Mouse (Mus musculus) neural tube, embryonic 13.5 days (tissue): Measurements from ENCODE around the gene Nln. TPM values are rescaled to one million over a fixed set of nuclear protein-coding genes. Genes with fewer than 3 reads are reported as not detected.
A peak's percentile ranks its signal among the peaks of the same experiment; 100 is the strongest.

Experiments used
- ATAC-seq: fragments of 200-750 bp; cut with Nextera tagmentation; 2 replicates; pipeline ENCODE4 v1.8.0; 2017; ENCODE audit warnings: low read depth, mild to moderate bottlenecking, moderate TSS enrichment, moderate library complexity
- H3K27ac ChIP-seq: fragments of 300-500 bp; sonication (generic); replicated peaks from 2 replicates; pipeline ENCODE4 v1.5.1; 2015; ENCODE audit warnings: moderate library complexity, mild to moderate bottlenecking, inconsistent platforms
- H3K27me3 ChIP-seq: fragments of 300-500 bp; sonication (generic); 2 replicates; pipeline ENCODE4 v1.6.1; 2015; ENCODE audit warnings: mild to moderate bottlenecking, inconsistent platforms
- H3K36me3 ChIP-seq: fragments of 300-500 bp; sonication (generic); 2 replicates; pipeline ENCODE4 v1.6.1; 2015; ENCODE audit warnings: mild to moderate bottlenecking, inconsistent platforms
- H3K4me1 ChIP-seq: fragments of 300-500 bp; sonication (generic); replicated peaks from 2 replicates; pipeline ENCODE4 v1.6.1; 2015; ENCODE audit warnings: inconsistent platforms
- H3K4me2 ChIP-seq: fragments of 300-500 bp; sonication (generic); 2 replicates; pipeline ENCODE4 v1.6.1; 2015; ENCODE audit warnings: inconsistent platforms, mild to moderate bottlenecking, moderate library complexity
- H3K4me3 ChIP-seq: fragments of 300-500 bp; sonication (generic); 2 replicates; pipeline ENCODE4 v1.5.1; 2015; ENCODE audit warnings: mild to moderate bottlenecking, inconsistent platforms
- H3K9ac ChIP-seq: fragments of 300-500 bp; sonication (generic); 2 replicates; pipeline ENCODE4 v1.6.1; 2015; ENCODE audit warnings: moderate library complexity, mild to moderate bottlenecking, inconsistent platforms
- H3K9me3 ChIP-seq: fragments of 300-500 bp; sonication (generic); 2 replicates; pipeline ENCODE4 v1.6.1; 2016; ENCODE audit warnings: inconsistent platforms
- WGBS: fragments of 180-500 bp; shearing (Covaris S2); methylation state at CpG from one replicate; pipeline ENCODE4 v1.1.7; 2015; 5-methylcytosine and 5-hydroxymethylcytosine counted together
- polyA plus RNA-seq: library from polyadenylated mRNA; unstranded; fragments of >200 nt; fragmentation: Nextera tagmentation; extraction: Ambion mirVana; gene quantifications from 2 replicates; pipeline ENCODE4 v1.2.1, GENCODE M21; 2015

The Nln gene
- polyA plus RNA-seq, 1 experiment from 2014 or later, result 32.4 TPM

DNA sequence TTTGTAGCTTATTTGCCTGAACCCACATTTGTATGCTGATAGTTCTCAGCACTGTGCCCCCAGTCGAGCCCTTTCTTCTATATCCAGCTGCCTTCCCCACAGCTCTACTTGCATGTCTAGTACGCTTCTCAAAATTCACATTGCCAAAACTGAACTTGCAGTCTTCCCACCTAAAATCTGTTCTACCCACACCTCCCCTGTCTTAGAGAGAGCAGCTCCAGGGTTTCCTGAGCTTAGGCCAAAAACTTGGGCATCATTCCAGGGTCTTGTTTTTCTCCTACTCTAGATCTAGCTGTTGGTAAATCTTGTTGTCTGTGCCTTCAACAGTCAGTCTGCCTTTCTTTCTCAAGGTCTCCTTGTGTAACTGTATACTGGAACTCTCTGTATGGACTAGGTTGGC is 5.4 kb upstream of the Nln start:
- Histone ChIP-seq H3K27ac (no peak overlapping the region), H3K27me3 (no peaks in the 10 kb centered on the region), H3K36me3 (peaks cover 63% of the 10 kb centered on the region), H3K9me3 (no peaks in the 10 kb centered on the region), H3K4me1 (peaks cover 22% of the 10 kb centered on the region), H3K4me3 (no peak overlapping the region), H3K9ac (no peak overlapping the region), H3K4me2 (no peak overlapping the region)
- 96% methylated on average over 2 of the region's 2 CpGs for whole genome bisulfite sequencing
- no peak for ATAC-seq

DNA sequence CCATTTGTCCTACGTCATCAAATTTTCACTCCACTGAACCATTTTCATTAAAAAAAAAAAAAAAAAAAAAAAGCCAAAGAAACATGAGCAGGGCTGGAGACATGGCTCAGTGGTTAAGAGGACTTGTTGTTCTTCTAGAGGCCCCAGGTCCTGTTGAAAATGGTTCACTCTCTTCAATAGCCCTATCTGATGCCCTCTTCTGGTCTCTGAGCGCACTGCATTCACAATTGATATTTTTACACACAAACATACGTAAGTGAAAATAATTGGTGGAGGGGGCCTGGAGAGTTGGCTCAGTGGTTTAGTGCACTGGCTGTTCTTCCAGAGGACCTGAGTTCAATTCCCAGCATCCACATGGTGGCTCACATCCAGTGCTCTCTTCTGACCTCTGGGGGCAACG is 4.4 kb upstream of the Nln start:
- Histone ChIP-seq H3K4me3 (no peak overlapping the region), H3K27me3 (no peaks in the 10 kb centered on the region), H3K9ac (no peak overlapping the region), H3K36me3 (peaks cover 52% of the 10 kb centered on the region), H3K9me3 (no peaks in the 10 kb centered on the region), H3K4me2 (no peak overlapping the region), H3K4me1 (peaks cover 22% of the 10 kb centered on the region), H3K27ac (no peak overlapping the region)
- WGBS, result 93% methylated on average over 4 of the region's 4 CpGs
- ATAC-seq, result no peak

DNA sequence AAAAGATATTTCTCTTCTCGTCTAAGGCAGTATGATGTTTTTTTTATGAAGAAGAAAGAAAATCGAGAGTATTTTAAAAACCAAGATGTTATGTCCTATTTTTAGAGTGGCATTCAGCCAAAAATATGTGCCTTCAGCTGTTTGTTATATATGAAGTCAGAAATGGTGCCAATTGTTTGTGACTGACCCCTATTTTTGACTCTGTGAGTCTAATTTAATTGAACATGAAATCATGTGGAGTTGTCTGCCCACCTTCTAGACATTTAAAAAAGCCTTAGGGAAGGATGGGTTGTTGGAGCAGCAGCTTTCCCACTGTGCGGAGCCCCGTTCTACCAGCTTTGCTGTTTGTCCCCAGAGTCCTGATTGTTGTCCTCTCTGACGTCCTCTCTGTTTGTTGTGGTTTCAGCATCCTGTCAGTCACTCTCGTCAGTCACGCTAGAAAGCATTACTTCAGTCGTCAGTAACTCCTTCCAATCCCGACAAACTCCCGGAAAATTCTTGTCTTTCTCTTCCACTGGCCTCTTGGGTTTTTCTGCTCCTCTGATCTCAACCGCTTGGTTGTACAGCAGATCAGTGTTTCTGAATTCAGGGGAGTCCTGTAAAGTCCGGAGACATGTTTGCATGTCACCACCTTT is 3.0 kb upstream of the Nln start:
- Histone ChIP-seq H3K27me3 (no peaks in the 10 kb centered on the region), H3K4me2 (peak overlapping the region; percentile 29; the same call in 1 of the 2 replicates), H3K4me1 (peaks cover 26% of the 10 kb centered on the region), H3K4me3 (no peak overlapping the region), H3K36me3 (peaks cover 42% of the 10 kb centered on the region), H3K9me3 (no peaks in the 10 kb centered on the region), H3K9ac (no peak overlapping the region), H3K27ac (no peak overlapping the region)
- WGBS, result 69% methylated on average over 12 of the region's 12 CpGs
- no peak for ATAC-seq

DNA sequence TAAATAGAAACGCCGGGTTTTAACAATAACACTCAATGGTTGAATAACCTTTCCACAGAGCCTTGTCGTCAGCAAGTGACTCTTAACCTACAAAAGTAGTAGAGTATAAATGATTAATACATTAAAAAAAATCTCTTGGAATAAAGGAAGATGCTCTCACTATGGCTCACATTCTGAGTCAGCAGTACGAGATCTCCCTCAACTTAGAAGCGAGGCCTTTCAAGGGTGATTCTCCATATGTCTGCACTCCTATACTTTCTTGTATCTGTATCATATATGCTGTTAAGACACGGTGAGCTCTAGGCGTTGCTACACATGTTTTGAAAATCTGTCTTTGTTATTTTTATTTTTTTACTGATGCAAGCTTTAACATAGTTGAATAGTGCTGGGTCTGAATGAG is 1.1 kb upstream of the Nln start:
- Histone ChIP-seq H3K27me3 (no peaks in the 10 kb centered on the region), H3K4me2 (peak overlapping the region; percentile 92), H3K4me3 (peak overlapping the region; percentile 84), H3K9me3 (no peaks in the 10 kb centered on the region), H3K9ac (peak overlapping the region; percentile 85), H3K27ac (peak overlapping the region; percentile 83), H3K36me3 (peaks cover 28% of the 10 kb centered on the region), H3K4me1 (peaks cover 26% of the 10 kb centered on the region)
- WGBS, result 38% methylated on average over 7 of the region's 7 CpGs
- no peak for ATAC-seq

DNA sequence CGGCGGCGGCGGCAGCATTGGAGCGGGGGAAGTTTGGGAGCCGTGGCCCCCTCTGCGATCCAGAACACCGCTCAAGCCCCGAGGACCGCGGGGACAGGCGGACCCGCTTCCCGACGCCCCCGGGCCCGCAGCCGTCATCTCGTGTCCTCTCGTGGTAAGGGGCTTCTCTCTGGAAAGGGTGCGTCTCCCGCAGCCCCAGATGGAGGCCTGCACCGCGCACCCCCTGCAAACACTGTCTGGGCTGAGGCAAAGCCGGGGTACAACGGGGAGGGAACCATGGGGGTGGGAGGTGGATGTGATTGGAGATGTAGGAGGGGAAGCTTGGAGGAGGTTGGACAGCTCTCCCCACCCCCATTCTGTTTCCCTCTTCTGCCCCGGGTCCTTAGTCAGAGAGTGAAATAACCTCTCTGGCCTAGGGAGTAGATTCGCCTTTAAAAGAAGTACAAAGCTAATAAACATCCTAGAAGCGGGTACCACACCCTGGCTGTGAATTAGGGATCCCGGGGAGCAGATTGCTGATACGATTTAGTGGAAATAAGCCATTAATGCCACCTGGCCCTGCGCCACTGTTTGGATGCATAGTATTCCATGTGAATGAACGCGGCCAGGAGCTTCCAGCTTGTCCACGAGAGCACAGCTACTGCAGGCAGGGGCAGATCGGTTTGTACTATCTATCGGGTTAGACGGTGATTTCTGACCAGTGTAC is 555 bp upstream of the Nln start:
- H3K4me3 ChIP-seq, result peak overlapping the region; percentile 84
- peak overlapping the region; percentile 92 for H3K4me2 ChIP-seq
- peaks cover 26% of the 10 kb centered on the region for H3K4me1 ChIP-seq
- H3K27me3 ChIP-seq, result no peaks in the 10 kb centered on the region
- H3K36me3 ChIP-seq, result peaks cover 23% of the 10 kb centered on the region
- H3K27ac ChIP-seq, result peak overlapping the region; percentile 83
- peak; percentile 86 for ATAC-seq
- 1% methylated on average over 26 of the region's 38 CpGs for WGBS
- no peaks in the 10 kb centered on the region for H3K9me3 ChIP-seq
- H3K9ac ChIP-seq, result peak overlapping the region; percentile 85

DNA sequence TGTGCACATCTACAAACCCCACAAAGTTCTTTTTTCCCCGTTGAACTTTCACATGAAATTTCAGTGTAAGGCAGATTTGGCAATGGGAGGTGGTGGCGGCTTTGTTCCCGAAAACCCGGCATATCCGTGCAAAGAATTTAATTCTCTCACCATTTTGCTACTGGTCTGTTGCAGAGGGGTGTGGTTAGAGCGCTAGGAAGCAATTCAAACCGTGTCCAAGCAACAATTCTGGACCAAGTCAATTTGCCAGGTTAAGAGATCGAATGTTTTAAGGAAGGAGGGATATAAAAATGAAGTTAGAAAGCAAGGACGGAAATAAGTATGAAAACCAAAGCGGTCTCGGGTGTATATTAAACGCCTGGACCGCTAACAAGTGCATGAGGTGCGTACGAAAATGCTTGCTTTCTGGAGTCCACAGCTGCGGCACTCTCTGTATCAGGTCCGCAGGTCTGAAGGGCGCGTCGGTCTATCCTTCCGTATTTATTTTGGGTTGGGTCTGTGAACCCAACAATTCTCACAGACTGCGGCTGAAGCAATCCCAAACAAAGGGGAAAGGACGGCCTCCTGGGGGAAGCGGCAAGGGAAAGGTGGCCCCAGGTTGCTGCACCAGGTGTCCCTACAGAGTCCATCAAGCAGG is 645 bp downstream of the Nln start:
- peak; percentile 29 for ATAC-seq
- under 1% methylated on average over 24 of the region's 24 CpGs for WGBS
- H3K27ac ChIP-seq, result peak overlapping the region; percentile 46
- no peaks in the 10 kb centered on the region for H3K27me3 ChIP-seq
- peak overlapping the region; percentile 92 for H3K4me2 ChIP-seq
- peaks cover 26% of the 10 kb centered on the region for H3K4me1 ChIP-seq
- H3K4me3 ChIP-seq, result peak overlapping the region; percentile 84
- H3K9ac ChIP-seq, result peak overlapping the region; percentile 79
- H3K9me3 ChIP-seq, result peaks cover 6% of the 10 kb centered on the region; the same call in 1 of the 2 replicates
- H3K36me3 ChIP-seq, result peaks cover 20% of the 10 kb centered on the region

DNA sequence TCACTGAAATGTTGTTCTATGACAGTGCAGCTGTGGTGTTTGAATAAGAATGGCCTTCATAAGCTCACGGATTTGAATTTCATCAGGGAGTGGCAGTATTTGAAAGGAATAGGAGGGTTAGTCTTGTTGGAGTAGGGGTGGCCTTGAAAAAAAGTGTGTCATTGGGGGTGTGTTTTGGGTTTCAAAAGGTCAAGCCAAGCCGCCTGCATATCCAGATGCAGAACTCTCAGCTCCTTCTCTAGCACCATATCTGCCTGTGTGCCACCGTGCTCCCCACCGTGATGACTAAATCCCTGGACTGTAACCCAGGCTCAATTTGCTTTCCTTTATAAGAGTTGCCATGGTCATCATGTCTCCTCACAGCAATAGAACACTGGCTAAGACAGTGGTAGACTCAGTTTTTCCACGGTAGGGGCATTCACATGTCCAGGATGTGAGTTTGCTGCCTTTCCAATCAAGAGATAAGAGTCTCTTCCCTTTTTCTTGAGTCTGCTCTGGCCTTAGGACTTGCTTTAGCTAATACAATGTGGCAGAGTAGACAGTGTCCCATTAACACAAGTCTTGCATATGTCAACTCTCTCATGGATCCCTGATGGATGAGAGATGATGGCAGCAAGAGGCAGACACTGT is 7.7 kb downstream of the Nln start:
- H3K9me3 ChIP-seq, result peaks cover 6% of the 10 kb centered on the region; the same call in 1 of the 2 replicates
- ATAC-seq, result no peak

DNA sequence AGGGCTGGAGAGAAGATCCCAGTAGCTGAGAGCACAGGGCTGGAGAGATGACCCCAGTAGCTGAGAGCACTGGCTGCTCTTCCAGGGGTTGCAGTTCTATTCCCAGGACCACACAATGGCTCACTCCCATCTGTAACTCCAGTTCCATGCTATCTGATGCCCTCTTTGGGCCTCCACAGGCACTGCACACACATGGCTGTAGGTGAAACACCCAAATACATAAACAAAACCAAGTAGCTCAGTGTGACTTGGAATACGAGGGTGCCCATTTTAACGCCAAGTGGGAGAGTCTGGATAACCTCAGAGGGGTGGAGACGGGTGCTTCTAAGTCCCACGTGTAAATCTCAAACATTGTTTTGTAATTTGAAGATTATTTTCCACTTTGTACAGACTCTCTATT is 9.0 kb downstream of the Nln start:
- H3K4me1 ChIP-seq, result no peaks in the 10 kb centered on the region
- H3K9ac ChIP-seq, result no peak overlapping the region
- H3K4me3 ChIP-seq, result no peak overlapping the region
- no peak overlapping the region for H3K27ac ChIP-seq
- ATAC-seq, result no peak
- H3K9me3 ChIP-seq, result peaks cover 6% of the 10 kb centered on the region; the same call in 1 of the 2 replicates
- H3K36me3 ChIP-seq, result peaks cover 8% of the 10 kb centered on the region; the same call in 1 of the 2 replicates
- H3K27me3 ChIP-seq, result no peaks in the 10 kb centered on the region
- 89% methylated on average over 4 of the region's 4 CpGs for WGBS
- no peak overlapping the region for H3K4me2 ChIP-seq

More for the DNA sequence above, 7.7 kb downstream of the Nln start:
- H3K36me3 ChIP-seq, result peaks cover 11% of the 10 kb centered on the region; the same call in 1 of the 2 replicates
- no peak overlapping the region for H3K4me2 ChIP-seq
- 92% methylated on average over 5 of the region's 5 CpGs for WGBS
- no peak overlapping the region for H3K9ac ChIP-seq
- H3K4me1 ChIP-seq, result no peaks in the 10 kb centered on the region
- no peak overlapping the region for H3K27ac ChIP-seq
- no peaks in the 10 kb centered on the region for H3K27me3 ChIP-seq
- no peak overlapping the region for H3K4me3 ChIP-seq

DNA sequence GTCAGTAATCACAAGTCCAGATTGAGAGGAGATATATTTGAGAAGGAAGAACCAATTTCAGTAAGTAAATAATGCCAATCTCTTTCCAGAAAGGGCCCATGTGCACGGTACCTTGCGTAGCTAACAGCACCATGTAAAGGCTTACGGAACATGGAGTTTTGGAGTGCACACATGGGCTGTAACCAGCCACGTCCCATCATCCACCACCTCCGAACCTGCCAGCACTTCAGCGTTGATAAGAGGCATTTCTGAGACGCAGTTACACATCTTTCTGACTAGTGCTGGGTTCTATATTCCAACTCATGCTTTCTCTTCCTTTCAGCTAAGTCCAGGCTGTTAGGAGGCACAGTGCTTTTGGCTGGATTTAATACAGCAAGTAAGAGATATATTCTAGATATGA is 12.2 kb downstream of the Nln start:
- Histone ChIP-seq H3K4me2 (no peak overlapping the region), H3K27me3 (no peaks in the 10 kb centered on the region), H3K9ac (no peak overlapping the region), H3K4me3 (no peak overlapping the region), H3K9me3 (no peaks in the 10 kb centered on the region), H3K27ac (no peak overlapping the region), H3K36me3 (no peaks in the 10 kb centered on the region), H3K4me1 (no peaks in the 10 kb centered on the region)
- no peak for ATAC-seq
- WGBS, result 95% methylated on average over 7 of the region's 7 CpGs

DNA sequence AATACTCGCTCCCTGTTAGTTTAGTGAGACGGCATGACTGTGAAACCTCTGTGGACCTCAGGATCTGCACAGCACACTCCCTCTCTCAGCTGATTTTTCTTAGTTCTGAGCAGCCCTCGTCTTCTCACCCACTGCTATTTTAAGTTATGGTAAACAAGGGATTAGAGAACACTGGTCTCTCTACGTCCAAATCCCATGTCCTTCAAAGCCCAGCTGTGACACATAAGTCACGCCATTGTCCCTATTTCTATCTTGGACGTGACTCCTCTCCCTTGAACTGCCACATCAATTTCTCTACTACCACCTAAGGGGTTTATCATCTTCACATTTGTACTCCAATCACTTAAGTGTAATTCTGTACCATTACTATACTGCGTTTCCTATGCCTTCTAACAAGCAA is 13.5 kb downstream of the Nln start:
- no peaks in the 10 kb centered on the region for H3K4me1 ChIP-seq
- H3K4me2 ChIP-seq, result no peak overlapping the region
- no peak for ATAC-seq
- no peak overlapping the region for H3K4me3 ChIP-seq
- no peaks in the 10 kb centered on the region for H3K27me3 ChIP-seq
- no peaks in the 10 kb centered on the region for H3K36me3 ChIP-seq
- no peak overlapping the region for H3K27ac ChIP-seq
- no peak overlapping the region for H3K9ac ChIP-seq
- H3K9me3 ChIP-seq, result no peaks in the 10 kb centered on the region
- 69% methylated on average over 7 of the region's 7 CpGs for WGBS

DNA sequence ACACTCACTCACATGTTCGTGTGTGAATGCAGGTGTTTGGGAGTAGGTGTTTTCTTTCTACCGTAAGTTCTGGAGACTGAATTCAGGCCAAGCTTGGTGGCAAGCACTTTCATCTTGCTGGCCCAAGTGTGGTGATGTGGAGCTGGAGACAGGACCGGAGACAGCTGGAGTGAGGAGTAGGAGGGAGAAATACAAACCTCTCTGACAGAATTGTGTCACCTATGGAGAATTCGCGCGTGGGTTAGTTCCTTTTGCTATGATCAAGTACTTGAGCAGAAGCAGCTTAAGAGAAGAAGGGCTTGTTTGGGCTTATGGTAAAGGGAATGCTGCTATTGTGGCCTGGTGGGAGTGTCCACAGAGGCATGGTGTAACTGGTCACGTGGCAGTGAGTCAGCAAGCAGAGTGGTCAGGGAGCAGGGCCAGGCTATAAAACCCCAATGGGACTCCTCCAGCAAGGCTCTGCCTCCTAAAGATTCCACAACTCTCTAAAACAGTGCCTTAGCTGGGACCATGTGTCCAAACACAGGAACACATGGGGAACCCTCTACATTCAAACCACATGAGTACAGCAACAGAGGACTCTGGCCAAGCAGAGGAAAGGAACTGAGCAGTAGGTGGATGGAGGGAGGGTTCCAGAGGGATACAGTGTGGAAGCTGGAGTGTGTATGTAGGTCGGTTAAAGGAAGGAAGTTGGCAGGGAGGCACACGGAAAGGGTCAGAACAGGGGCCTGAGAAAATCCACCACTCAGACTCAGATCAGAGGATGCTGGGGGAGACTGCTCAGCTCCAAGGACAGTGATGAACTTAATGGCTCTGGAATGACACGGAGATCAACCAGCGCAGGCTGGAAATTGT is 14.7 kb downstream of the Nln start:
- Histone ChIP-seq H3K4me2 (no peak overlapping the region), H3K9me3 (no peaks in the 10 kb centered on the region), H3K36me3 (no peaks in the 10 kb centered on the region), H3K4me3 (no peak overlapping the region), H3K9ac (no peak overlapping the region), H3K27ac (no peak overlapping the region), H3K27me3 (no peaks in the 10 kb centered on the region), H3K4me1 (no peaks in the 10 kb centered on the region)
- no peak for ATAC-seq
- 84% methylated on average over 11 of the region's 11 CpGs for WGBS
